Mouse (Mus musculus) liver, adult 2 months (tissue): Measurements from ENCODE around the gene Mrpl23.

Experiments used
- CTCF ChIP-seq: fragments of 200-500 bp; IDR thresholded peaks from 2 replicates; pipeline ENCODE4 v1.5.1; 2011; ENCODE audit warnings: low read depth, low read length, control low read depth
- POLR2A ChIP-seq: fragments of 200-500 bp; IDR thresholded peaks from 2 replicates; pipeline ENCODE4 v1.6.1; 2011; ENCODE audit warnings: low read length, control low read depth; ENCODE audit not compliant: insufficient read depth; ENCODE audit errors: extremely low read depth

GRCm38 (mm10) chr7:142523200-142523990 lies 9.1 kb upstream of the Mrpl23 start:
- TF ChIP-seq POLR2A (no peak), CTCF (no peak)
